Mouse (Mus musculus) megakaryocyte-erythroid progenitor cell, adult 5-6 weeks (primary cell): Measurements from ENCODE around the gene Rhod. TPM values are rescaled to one million over a fixed set of nuclear protein-coding genes. Genes with fewer than 3 reads are reported as not detected.
"Not testable (repeated sequence)": the region's sequence is repeated elsewhere in the genome, so short reads cannot be mapped to it uniquely, and the experiment has no call there.

ENCODE experiments used
- ATAC-seq: replicated peaks from 2 replicates; pipeline ENCODE4 v1.8.0; 2016; ENCODE audit warnings: mild to moderate bottlenecking, inconsistent platforms; ENCODE audit not compliant: severe bottlenecking, poor library complexity, low FRiP score, low TSS enrichment
- total RNA-seq, 2 experiments: library from RNA; stranded (forward) in 1 of 2; stranded (reverse) in 1 of 2; fragments of 200-1000, 215-1000 nt in 1 of 2; fragments of >200 nt in 1 of 2; fragmentation: Nextera tagmentation in 1 of 2; gene quantifications; 2 replicates each; pipeline ENCODE4 v1.2.3; 2014 to 2017

Rhod gene
- total RNA-seq (2014; fragmentation: Nextera tagmentation) (0.72 TPM in 1 of 2 replicates, not detected in the other), total RNA-seq (2017) (not detected in 2 replicates)

GRCm38 (mm10) chr19:4439161-4439801 is at the start of gene Rhod:
TSS of gene Rhod (minus strand) at chr19:4439432.
- no peak for ATAC-seq

DNA sequence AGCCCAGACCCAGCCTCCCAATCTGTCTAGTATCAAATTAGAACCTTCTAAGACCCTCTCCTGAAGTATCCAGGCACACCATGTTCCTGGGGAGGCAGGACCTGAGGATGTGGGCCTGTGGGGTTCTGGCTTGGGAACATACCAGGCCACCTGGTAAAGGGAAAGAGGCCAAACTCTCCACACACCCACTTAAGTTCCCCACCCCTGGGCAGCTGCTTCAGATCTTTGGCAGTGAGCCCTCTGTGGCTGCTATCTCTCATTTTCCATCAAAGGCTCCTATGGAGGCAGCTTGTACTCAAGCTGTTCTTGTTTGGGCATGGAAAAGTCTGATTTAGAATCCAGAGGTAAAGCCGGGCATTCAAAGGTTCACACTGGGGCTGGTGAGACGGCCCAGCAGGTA is 48.6 kb upstream of the Rhod start:
- 0 out of 2 replicates have a peak, but pooled peaks have one; percentile 26 for ATAC-seq

- no peak for ATAC-seq
These were observed 45.8 kb upstream of the Rhod start for GRCm38 (mm10) chr19:4485006-4485405.

DNA sequence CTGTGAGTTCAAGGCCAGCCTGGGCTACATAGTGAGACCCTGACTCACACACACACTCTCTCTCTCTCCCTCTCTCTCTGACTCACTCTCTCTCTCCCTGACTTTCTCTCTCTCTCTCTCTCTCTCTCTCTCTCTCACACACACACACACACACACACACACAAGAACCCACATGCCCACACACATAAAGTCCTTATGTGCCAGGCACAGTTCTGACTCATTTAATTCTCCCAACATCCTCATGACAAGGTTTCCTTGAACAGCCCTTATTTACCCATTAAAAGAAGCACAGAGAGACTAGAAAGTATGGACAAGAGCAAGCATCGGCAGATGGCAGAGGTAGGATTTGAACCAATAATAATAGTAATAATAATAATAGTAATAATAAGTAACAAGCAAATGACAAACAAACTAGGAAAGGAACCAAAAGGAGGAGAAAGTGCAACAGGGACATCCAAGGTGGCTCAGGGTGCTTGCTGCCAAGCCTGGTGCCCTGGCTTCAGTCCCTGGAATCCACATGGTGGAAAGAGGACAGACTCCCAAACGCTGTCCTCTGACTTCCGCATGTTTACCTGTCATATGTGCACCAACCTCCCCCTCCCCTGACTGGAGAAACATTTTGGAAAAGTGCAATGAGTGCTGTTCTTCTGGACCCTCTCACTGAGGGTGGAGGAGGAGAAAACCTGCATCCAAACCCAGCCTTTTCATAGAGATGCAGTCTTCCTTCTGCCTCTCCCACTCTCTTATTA is 43.1 kb upstream of the Rhod start:
- no peak for ATAC-seq

DNA sequence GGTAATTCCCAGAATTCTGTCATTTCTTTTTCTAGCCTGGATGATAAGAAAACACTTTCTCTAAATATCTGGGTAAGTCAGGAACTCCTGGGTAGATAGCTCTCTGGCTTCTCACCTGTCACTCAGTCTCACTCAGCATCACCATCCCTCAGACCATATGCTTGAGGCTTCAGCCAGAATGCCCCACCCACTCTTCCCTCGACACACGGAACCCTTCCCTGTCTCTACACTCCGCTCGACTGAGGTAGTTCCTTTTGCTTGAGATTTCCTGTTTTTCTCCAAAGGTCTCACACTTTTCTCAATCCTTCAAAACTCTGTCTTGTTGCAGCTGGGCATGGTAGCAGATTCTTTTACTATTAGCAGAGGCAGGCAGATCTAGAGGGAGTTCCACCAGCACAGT is 42.1 kb upstream of the Rhod start:
- no peak for ATAC-seq

DNA sequence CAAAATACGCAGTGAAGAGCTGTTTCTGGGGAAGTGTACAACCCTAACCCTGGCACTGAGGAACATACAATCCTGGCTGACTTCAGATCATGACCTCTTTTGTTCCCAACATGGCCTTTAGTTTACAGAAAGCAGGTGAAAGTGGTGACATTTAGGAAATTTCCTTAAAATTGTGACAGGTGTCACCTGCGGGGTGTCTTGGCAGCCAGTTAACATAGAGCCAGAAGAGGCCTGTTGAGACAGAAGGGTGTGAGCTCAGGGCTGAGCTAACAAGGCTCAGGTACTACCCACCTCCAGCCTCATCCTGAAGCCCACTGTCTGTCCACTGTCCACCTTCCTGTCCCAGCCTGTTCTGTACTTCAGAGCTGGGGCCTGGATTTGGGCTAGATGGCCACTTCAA is 40.8 kb upstream of the Rhod start:
- ATAC-seq: no peak

GRCm38 (mm10) chr19:4478190-4478516 is 38.9 kb upstream of the Rhod start:
- 0 out of 2 replicates have a peak, but pooled peaks have one; percentile 40 for ATAC-seq

DNA sequence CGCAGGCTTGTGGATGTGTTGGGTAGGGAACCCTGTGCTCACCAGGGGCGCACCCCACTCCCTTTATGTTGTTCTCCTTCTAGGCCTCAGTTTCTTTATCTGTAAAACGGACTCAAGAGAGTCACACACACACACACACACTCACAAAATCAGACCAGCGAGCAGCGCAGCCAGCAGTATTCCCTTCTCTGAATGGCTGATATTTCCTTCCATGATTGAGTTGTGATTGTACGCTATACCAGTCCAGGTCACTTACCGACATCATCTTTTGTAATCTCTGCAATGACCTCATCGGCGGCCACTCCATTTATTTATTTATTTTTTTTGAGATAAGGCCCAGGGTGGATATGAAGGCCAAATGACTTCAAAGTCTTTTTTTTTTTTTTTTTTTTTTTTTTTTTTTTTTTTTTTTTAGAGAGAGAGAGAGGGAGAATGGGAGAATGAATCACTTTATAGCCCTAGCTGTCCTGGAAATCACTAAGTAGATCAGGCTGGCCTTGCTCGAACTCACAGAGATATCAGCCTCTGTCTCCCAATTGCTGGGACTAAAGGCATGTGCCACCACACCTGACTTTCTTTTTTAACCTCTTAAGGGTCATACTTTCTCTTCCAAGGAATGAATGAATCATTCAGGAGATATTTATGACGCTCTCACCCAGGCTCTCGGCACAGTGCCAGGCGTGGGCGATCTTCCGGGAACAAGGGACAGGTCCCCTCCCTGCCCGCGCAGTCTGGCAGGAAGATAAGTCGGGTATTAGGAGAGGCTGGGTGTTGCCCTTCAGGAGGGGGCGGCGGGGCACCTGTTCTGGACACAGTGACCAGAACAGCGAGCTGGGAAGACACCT is 38.3 kb upstream of the Rhod start, which contains the start of gene Syt12:
Gene Syt12, minus strand, starts transcription at position 103 of the 845 bp plus-strand sequence.
- ATAC-seq: 0 out of 2 replicates have a peak, but pooled peaks have one; percentile 39

GRCm38 (mm10) chr19:4476601-4477257 is 37.5 kb upstream of the Rhod start:
- no peak for ATAC-seq

DNA sequence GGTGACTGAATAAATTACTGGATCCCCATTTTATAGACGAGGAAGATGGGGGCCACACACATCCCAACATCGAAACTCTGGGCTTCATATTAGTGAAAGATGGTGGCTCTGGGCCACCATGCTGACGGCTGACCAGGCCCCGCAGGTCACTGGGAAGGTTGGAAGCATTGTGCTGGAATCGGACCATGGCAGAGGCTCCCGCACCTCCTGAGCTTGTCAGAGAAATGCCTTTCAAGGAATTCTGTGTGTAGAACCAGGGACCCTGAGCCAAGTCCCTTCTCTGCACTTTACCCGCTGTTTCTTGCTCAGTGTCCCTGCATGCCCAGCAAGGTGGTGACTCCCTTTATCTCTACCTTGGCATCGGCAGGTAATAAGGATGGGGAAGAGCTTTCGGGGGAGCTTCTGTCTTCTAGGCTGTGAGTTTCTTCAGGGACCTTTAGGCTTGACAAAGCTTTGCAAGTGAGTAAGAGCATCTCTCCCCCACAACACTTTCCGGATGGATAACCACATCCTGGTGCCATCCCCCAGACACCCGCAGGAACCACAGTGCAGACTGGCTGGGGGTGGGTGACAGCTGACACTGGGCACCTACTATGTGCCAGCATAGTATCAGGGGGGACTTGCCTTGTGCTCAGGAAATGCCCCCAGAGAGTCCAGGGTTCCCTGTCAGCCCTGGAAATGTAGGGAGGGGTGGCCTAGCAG is 36.1 kb upstream of the Rhod start:
- no peak for ATAC-seq

DNA sequence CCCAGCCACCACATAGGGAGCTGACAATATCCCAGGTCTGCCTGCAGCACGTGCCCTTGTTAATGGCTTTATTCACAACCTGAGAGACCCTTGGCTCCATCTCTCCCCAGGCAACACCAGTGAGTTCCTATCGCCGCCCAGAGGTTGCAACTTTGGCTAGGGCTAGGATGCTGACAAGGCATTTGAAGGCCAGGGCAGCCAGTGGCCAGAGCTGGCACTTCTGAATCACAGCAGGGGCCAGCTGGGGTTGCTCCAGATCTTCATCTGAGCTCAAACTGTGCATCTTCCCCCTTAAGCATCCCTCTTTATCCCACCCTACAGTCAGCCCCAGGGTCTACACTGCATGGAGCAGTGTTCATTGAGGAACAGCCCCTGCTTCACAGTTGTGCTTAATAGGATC is 35.5 kb upstream of the Rhod start:
- no peak for ATAC-seq

DNA sequence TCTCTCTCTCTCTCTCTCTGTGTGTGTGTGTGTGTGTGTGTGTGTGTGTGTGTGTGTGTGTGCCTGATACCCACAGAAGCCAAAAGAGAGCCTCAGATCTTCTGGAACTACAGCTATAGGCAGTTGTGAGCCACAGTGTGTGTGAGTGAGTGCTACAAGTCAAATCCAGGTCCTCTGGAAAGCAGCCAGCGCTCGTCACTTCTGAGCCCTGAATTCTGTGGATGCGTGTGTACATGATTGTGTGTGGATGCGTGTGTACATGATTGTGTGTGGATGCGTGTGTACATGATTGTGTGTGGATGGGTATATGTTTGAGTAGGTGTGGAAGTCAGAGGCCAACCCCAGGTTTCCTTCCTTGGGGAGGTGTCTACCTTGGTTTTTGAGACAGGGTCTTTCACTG is 34.3 kb upstream of the Rhod start:
- ATAC-seq: no peak

GRCm38 (mm10) chr19:4468363-4468762 is 29.1 kb upstream of the Rhod start:
- no peak for ATAC-seq

DNA sequence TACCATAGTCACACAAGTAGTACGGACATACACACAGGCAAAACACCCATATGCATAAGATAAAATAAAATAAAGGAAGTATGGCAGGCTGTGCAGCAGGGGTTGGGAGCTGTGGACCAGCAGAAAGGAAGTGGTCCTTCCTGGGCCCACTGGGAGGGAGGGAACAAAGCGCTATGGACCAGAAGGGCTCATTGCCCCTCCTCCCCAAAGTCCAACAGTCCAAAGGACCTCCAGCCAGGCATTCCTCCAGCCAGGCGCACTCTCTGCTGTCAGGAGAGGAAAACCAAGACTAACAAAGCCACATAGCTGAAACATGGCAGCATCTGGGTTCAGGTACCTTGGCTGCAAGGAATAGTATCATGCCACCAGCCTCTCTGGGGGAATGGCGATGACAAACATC is 25.4 kb upstream of the Rhod start:
- ATAC-seq: no peak

DNA sequence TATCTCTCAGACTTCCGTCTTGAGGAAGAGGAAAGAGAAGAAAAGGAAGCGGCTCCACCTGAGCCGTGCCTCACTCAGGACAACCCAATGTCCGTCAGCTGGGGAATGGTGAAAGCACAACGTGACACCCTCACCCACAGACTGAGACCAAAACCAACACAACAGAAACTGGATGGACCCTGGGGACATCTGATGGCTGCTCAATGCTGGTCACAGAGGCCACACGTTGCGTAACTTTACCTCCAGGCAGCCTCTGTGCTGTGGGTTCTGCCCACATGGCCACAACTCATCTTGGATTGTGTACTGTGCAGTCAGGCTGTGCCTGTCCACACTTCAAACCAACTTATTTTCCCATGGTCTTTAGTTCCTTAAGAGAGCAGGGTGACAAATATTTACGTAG is 22.7 kb upstream of the Rhod start:
- ATAC-seq: no peak

- peak; percentile 77 for ATAC-seq
These were observed 17.0 kb upstream of the Rhod start for GRCm38 (mm10) chr19:4456227-4456626.

DNA sequence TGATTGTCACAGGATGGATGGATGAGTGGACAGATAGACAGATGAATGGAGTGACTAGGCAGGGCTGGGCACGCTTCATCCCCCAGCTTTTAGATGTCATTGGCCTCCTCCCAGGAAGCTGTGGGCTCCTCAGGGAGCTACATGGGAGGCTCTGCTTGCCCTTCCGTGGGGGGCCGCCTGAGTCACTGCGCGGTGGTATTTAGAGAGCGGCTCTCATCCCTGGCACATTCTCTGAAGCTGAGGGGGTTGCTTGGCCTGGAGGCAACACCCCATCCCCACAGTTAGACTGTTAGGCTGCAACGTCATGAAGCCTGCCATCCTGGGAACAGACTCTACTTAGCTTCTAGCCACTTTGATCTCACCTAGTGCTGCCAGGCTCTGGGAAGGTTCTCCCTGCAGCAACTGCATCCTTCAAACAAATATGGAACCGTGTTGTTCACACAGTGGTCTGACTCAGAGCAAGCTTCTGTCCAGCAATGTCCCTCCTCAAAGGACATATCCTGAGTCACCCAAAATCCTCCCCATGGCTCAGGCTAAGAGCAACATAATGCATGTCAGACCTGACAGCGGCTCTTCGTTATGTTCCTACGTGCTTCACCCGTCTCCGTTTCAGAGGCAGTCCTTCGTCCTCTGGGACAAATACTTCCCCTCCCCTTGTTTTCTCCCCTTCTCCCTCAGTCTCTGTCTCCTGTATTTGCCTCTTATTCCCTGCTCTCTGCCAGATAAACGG is 16.0 kb upstream of the Rhod start:
- no peak for ATAC-seq

DNA sequence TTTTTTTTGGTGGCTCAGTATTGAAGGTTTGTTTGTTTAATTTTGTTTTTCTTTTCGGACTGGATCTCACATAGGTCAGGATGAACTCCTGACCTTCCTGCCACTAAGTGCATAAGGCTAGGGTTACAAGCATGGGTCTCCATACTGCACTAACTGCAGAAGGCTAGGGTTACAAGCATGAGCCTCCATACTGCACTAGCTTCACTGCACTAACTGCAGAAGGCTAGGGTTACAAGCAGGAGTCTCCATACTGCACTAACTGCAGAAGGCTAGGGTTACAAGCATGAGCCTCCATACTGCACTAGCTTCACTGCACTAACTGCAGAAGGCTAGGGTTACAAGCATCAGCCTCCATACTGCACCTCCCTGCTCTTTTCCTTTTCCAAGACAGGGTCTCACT is 14.8 kb upstream of the Rhod start:
- not testable (repeated sequence) for ATAC-seq
